8 mouse cellular contexts compared by ENCODE assay signal in genomic region chr4:150238433-150239086, GRCm38 (mm10). TPM values are rescaled to one million over a fixed set of nuclear protein-coding genes. Genes with fewer than 3 reads are reported as not detected.
DNase-seq lines count a peak whose midpoint lies in the region; ATAC-seq and TF ChIP-seq lines count a peak whose summit lies in the region.

No protein-coding gene starts in this region.

- peak overlapping the region; percentile 80 for H3K4me2 ChIP-seq in hindbrain, embryonic 12.5 days (replicated peaks)
- H3K4me2 ChIP-seq in liver, postnatal 0 days (ENCODE audit: low read depth, low read length), result peak overlapping the region; percentile 85

- DNase-seq in layer of hippocampus, adult 2 months (ENCODE audit: low spot score in 2 of 2), result no peak
- no peak for DNase-seq in layer of hippocampus, postnatal 14 days (ENCODE audit: low spot score in 2 of 2)
- peak; percentile 71 for DNase-seq in embryo, embryonic 9.5 days (ENCODE audit: extremely low spot score)
- no peak for DNase-seq in liver, postnatal 0 days
- no peak for DNase-seq in gastrocnemius, adult 18-20 months (ENCODE audit: low spot score)
- DNase-seq in urinary bladder, postnatal 10 days (ENCODE audit: low spot score), result no peak

- WGBS in hindbrain, embryonic 12.5 days, result 5% methylated on average over 3 of the region's 3 CpGs
- WGBS in liver, postnatal 0 days (ENCODE audit: insufficient replicate concordance), result 27% methylated on average over 3 of the region's 3 CpGs

- ATAC-seq in hindbrain, embryonic 12.5 days (ENCODE audit: low FRiP score), result no peak
- no peak for ATAC-seq in liver, postnatal 0 days
- ATAC-seq in erythroid progenitor cell, adult 5-6 weeks (replicated peaks; ENCODE audit: low FRiP score, poor library complexity, severe bottlenecking), result no peak

- no peaks in the 10 kb centered on the region for H3K27me3 ChIP-seq in hindbrain, embryonic 12.5 days
- no peaks in the 10 kb centered on the region for H3K27me3 ChIP-seq in liver, postnatal 0 days (ENCODE audit: insufficient read depth, low read length)

- peaks cover 30% of the 10 kb centered on the region for H3K36me3 ChIP-seq in hindbrain, embryonic 12.5 days
- H3K36me3 ChIP-seq in liver, postnatal 0 days (replicated peaks; ENCODE audit: insufficient read depth, low read length), result peaks cover 32% of the 10 kb centered on the region

- H3K4me1 ChIP-seq in hindbrain, embryonic 12.5 days, result peaks cover 55% of the 10 kb centered on the region
- peaks cover 42% of the 10 kb centered on the region for H3K4me1 ChIP-seq in liver, postnatal 0 days (ENCODE audit: insufficient read depth)

- H3K4me3 ChIP-seq in layer of hippocampus, adult 2 months, result peak overlapping the region; percentile 88
- peak overlapping the region; percentile 85 for H3K4me3 ChIP-seq in hindbrain, embryonic 12.5 days
- H3K4me3 ChIP-seq in liver, postnatal 0 days (ENCODE audit: low read depth, low read length), result peak overlapping the region; percentile 81

- no peak for TF ChIP-seq CTCF in layer of hippocampus, adult 2 months (conservative IDR thresholded peaks at IDR 0.05)
- no peak for TF ChIP-seq CTCF in liver, postnatal 0 days (IDR thresholded peaks at IDR 0.05; ENCODE audit: low read depth)

- no peak for TF ChIP-seq EP300 in liver, postnatal 0 days (IDR thresholded peaks at IDR 0.05; ENCODE audit: low read depth)

- peak overlapping the region; percentile 86 for H3K9ac ChIP-seq in hindbrain, embryonic 12.5 days
- peak overlapping the region; percentile 78 for H3K9ac ChIP-seq in liver, postnatal 0 days (replicated peaks)

- no peaks in the 10 kb centered on the region for H3K9me3 ChIP-seq in hindbrain, embryonic 12.5 days (replicated peaks)
- H3K9me3 ChIP-seq in liver, postnatal 0 days (ENCODE audit: low read length), result no peaks in the 10 kb centered on the region

- H3K27ac ChIP-seq in layer of hippocampus, adult 2 months, result peak overlapping the region; percentile 99
- H3K27ac ChIP-seq in hindbrain, embryonic 12.5 days, result peak overlapping the region; percentile 98; the same call in 1 of the 2 replicates
- H3K27ac ChIP-seq in liver, postnatal 0 days (ENCODE audit: low read depth), result peak overlapping the region; percentile 97

RNA-seq across cellular contexts. Expression of gene Eno1, which starts 2.0 kb away (rescaled TPM):
- total RNA-seq in layer of hippocampus, adult 2 months (2021), result 100 to 1,000 TPM; 416 to 423 TPM
- 100 to 1,000 TPM; 395 to 425 TPM for total RNA-seq in layer of hippocampus, postnatal 14 days (2021)
- 1,309 and 1,398 TPM in 2 replicates for polyA plus RNA-seq in hindbrain, embryonic 12.5 days (2016; fragmentation: Nextera tagmentation; extraction: Ambion mirVana)
- polyA plus RNA-seq in liver, postnatal 0 days (2015; fragmentation: Nextera tagmentation; extraction: Ambion mirVana), result 574 and 747 TPM in 2 replicates
- total RNA-seq in erythroid progenitor cell, adult 5-6 weeks (2015; ENCODE audit: low replicate concordance), result 79.6 and 121 TPM in 2 replicates
- 21.2 and 44.2 TPM in 2 replicates for total RNA-seq in erythroid progenitor cell, adult 5-6 weeks (2017; ENCODE audit: low replicate concordance)
- total RNA-seq in gastrocnemius, adult 18-20 months (2021), result 10 to 100 TPM; 59.3 to 62.6 TPM

RNA-seq across cellular contexts. Expression of gene Car6, which starts 37.4 kb away (rescaled TPM):
- total RNA-seq in layer of hippocampus, adult 2 months (2021), result not detected
- not detected for total RNA-seq in layer of hippocampus, postnatal 14 days (2021)
- 0.41 TPM in 1 of 2 replicates, not detected in the other for polyA plus RNA-seq in hindbrain, embryonic 12.5 days (2016; fragmentation: Nextera tagmentation; extraction: Ambion mirVana)
- polyA plus RNA-seq in liver, postnatal 0 days (2015; fragmentation: Nextera tagmentation; extraction: Ambion mirVana), result not detected in 2 replicates
- not detected in 2 replicates for total RNA-seq in erythroid progenitor cell, adult 5-6 weeks (2015; ENCODE audit: low replicate concordance)
- total RNA-seq in erythroid progenitor cell, adult 5-6 weeks (2017; ENCODE audit: low replicate concordance), result not detected in 2 replicates
- not detected for total RNA-seq in gastrocnemius, adult 18-20 months (2021)

RNA-seq across cellular contexts. Expression of gene Rere, which starts 42.9 kb away (rescaled TPM):
- 100 to 1,000 TPM; 144 to 153 TPM for total RNA-seq in layer of hippocampus, adult 2 months (2021)
- total RNA-seq in layer of hippocampus, postnatal 14 days (2021), result 100 to 1,000 TPM; 118 to 127 TPM
- polyA plus RNA-seq in hindbrain, embryonic 12.5 days (2016; fragmentation: Nextera tagmentation; extraction: Ambion mirVana), result 60.5 and 66.1 TPM in 2 replicates
- 4.3 and 4.8 TPM in 2 replicates for polyA plus RNA-seq in liver, postnatal 0 days (2015; fragmentation: Nextera tagmentation; extraction: Ambion mirVana)
- 24.9 and 31.0 TPM in 2 replicates for total RNA-seq in erythroid progenitor cell, adult 5-6 weeks (2015; ENCODE audit: low replicate concordance)
- total RNA-seq in erythroid progenitor cell, adult 5-6 weeks (2017; ENCODE audit: low replicate concordance), result 5.5 and 9.8 TPM in 2 replicates
- 10 to 100 TPM; 66.1 to 70.4 TPM for total RNA-seq in gastrocnemius, adult 18-20 months (2021)
